Mouse (Mus musculus): ENCODE data around the gene Trp53i11. TPM values are rescaled to one million over a fixed set of nuclear protein-coding genes. Genes with fewer than 3 reads are reported as not detected.

Gene Trp53i11
- total and polyA plus RNA-seq, 3 experiments, result not detected

GRCm38 (mm10) chr2:93188020-93188760 lies 842 bp downstream of the Trp53i11 start:
- no peak for TF ChIP-seq ZKSCAN1 (IDR thresholded peaks at IDR 0.05; ENCODE audit: low read depth, low read length)
- TF ChIP-seq TBP (IDR thresholded peaks at IDR 0.05; ENCODE audit: low read depth, low read length), result no peak
- no peak for TF ChIP-seq SMC3 (IDR thresholded peaks at IDR 0.05; ENCODE audit: low read depth, low read length)
- TF ChIP-seq CTCF (IDR thresholded peaks at IDR 0.05 in 2 of 3, conservative IDR thresholded peaks at IDR 0.05 in 1 of 3; ENCODE audit: control insufficient read depth in 1 of 3, insufficient read depth in 1 of 3, low read depth in 2 of 3, low read length in 3 of 3, poor library complexity in 1 of 3, severe bottlenecking in 1 of 3), result no peak
- TF ChIP-seq MXI1 (IDR thresholded peaks at IDR 0.05; ENCODE audit: low read depth, low read length), result no peak
- TF ChIP-seq POLR2A (IDR thresholded peaks at IDR 0.05; ENCODE audit: control insufficient read depth in 1 of 2, insufficient read depth in 1 of 2, low read depth in 1 of 2, low read length in 2 of 2, poor library complexity in 1 of 2), result no peak
- TF ChIP-seq MEF2A (IDR thresholded peaks at IDR 0.05; ENCODE audit: extremely low read depth, insufficient replicate concordance, low read depth, low read length, poor library complexity, severe bottlenecking), result no peak
- TF ChIP-seq GATA1 (IDR thresholded peaks at IDR 0.05; ENCODE audit: low read depth, low read length), result no peak
- no peak for TF ChIP-seq SIN3A (IDR thresholded peaks at IDR 0.05; ENCODE audit: low read length)
- no peak for TF ChIP-seq RCOR1 (IDR thresholded peaks at IDR 0.05; ENCODE audit: low read depth, low read length)
- no peak for TF ChIP-seq MAZ (IDR thresholded peaks at IDR 0.05; ENCODE audit: low read depth, low read length)
- H3K9me3 ChIP-seq (replicated peaks; ENCODE audit: insufficient read depth, low read length), result no peaks in the 10 kb centered on the region
- no peak for DNase-seq (ENCODE audit: low read depth, low spot score)
- no peak overlapping the region for H3K9ac ChIP-seq (ENCODE audit: control insufficient read depth, low read depth, low read length, poor library complexity, severe bottlenecking)
- peaks cover 0 to 5% of the 10 kb centered on the region in 2 experiments; a peak in 1 of 4 replicates for H3K4me1 ChIP-seq (ENCODE audit: control insufficient read depth in 1 of 2, insufficient read depth in 2 of 2, low read length in 2 of 2)
- H3K79me2 ChIP-seq (ENCODE audit: control insufficient read depth, insufficient read depth, low read length, poor library complexity), result no peaks in the 10 kb centered on the region
- no peak overlapping the region for H3K27ac ChIP-seq (ENCODE audit: control insufficient read depth, low read depth, low read length)
- no peak overlapping the region for H3K4me3 ChIP-seq (ENCODE audit: control insufficient read depth in 1 of 2, insufficient read depth in 1 of 2, low read depth in 2 of 2, low read length in 2 of 2)
- H3K27me3 ChIP-seq (ENCODE audit: control insufficient read depth in 1 of 2, insufficient read depth in 2 of 2, low read length in 2 of 2), result peaks cover 0 to 3% of the 10 kb centered on the region in 2 experiments; a peak in 2 of 4 replicates
- H3K36me3 ChIP-seq (ENCODE audit: control insufficient read depth in 1 of 2, insufficient read depth in 2 of 2, low read length in 2 of 2), result no peaks in the 10 kb centered on the region

- Histone ChIP-seq H3K27ac (ENCODE audit: control insufficient read depth, low read depth, low read length) (no peak overlapping the region), H3K9me3 (replicated peaks; ENCODE audit: insufficient read depth, low read length) (no peaks in the 10 kb centered on the region), H3K36me3 (ENCODE audit: control insufficient read depth in 1 of 2, insufficient read depth in 2 of 2, low read length in 2 of 2) (no peaks in the 10 kb centered on the region), H3K4me3 (ENCODE audit: control insufficient read depth in 1 of 2, insufficient read depth in 1 of 2, low read depth in 2 of 2, low read length in 2 of 2) (no peak overlapping the region), H3K4me1 (ENCODE audit: control insufficient read depth in 1 of 2, insufficient read depth in 2 of 2, low read length in 2 of 2) (peaks cover 0 to 5% of the 10 kb centered on the region in 2 experiments; a peak in 1 of 4 replicates), H3K9ac (ENCODE audit: control insufficient read depth, low read depth, low read length, poor library complexity, severe bottlenecking) (no peak overlapping the region), H3K27me3 (ENCODE audit: control insufficient read depth in 1 of 2, insufficient read depth in 2 of 2, low read length in 2 of 2) (peaks cover 0 to 5% of the 10 kb centered on the region in 2 experiments; a peak in 2 of 4 replicates), H3K79me2 (ENCODE audit: control insufficient read depth, insufficient read depth, low read length, poor library complexity) (no peaks in the 10 kb centered on the region)
- TF ChIP-seq CTCF (IDR thresholded peaks at IDR 0.05 in 2 of 3, conservative IDR thresholded peaks at IDR 0.05 in 1 of 3; ENCODE audit: control insufficient read depth in 1 of 3, insufficient read depth in 1 of 3, low read depth in 2 of 3, low read length in 3 of 3, poor library complexity in 1 of 3, severe bottlenecking in 1 of 3), result peak in 2 of 3 experiments; percentile 5 to 30; a peak in 3 of 6 replicates
- no peak for TF ChIP-seq HCFC1 (IDR thresholded peaks at IDR 0.05; ENCODE audit: low read depth, low read length)
- no peak for DNase-seq (ENCODE audit: low read depth, low spot score)
Measured at GRCm38 (mm10) chr2:93188761-93189458, 1.6 kb downstream of the Trp53i11 start.
